Mouse (Mus musculus): ENCODE measurements around the gene Xrra1. TPM values are rescaled to one million over a fixed set of nuclear protein-coding genes. Genes with fewer than 3 reads are reported as not detected.

Xrra1 gene
- polyA plus RNA-seq, 1 experiment from 2014 or later, result 0.37 TPM

- H3K27ac ChIP-seq (ENCODE audit: low read depth, low read length), result no peak overlapping the region
- no peaks in the 10 kb centered on the region for H3K9me3 ChIP-seq (ENCODE audit: control insufficient read depth, low read length)
- no peak overlapping the region for H3K4me3 ChIP-seq (ENCODE audit: low read depth, low read length)
- no peaks in the 10 kb centered on the region for H3K4me1 ChIP-seq (replicated peaks; ENCODE audit: control insufficient read depth, insufficient read depth, low read length)
- H3K9ac ChIP-seq (ENCODE audit: low read depth, low read length), result no peak overlapping the region
- no peaks in the 10 kb centered on the region for H3K27me3 ChIP-seq (ENCODE audit: control insufficient read depth, insufficient read depth, low read length)
- DNase-seq (ENCODE audit: low spot score) (no peak), ATAC-seq (ENCODE audit: low FRiP score) (no peak)
- WGBS, result 84% methylated on average over 6 of the region's 6 CpGs
- H3K4me2 ChIP-seq (replicated peaks; ENCODE audit: low read depth, low read length), result no peak overlapping the region
- no peaks in the 10 kb centered on the region for H3K36me3 ChIP-seq (ENCODE audit: control insufficient read depth, insufficient read depth, low read length)
Observed at GRCm38 (mm10) chr7:99894478-99894877, 35.6 kb downstream of the Xrra1 start.

- DNase-seq (ENCODE audit: low spot score) (no peak), ATAC-seq (ENCODE audit: low FRiP score) (no peak)
- Histone ChIP-seq H3K9ac (ENCODE audit: low read depth, low read length) (no peak overlapping the region), H3K4me2 (replicated peaks; ENCODE audit: low read depth, low read length) (no peak overlapping the region), H3K4me1 (replicated peaks; ENCODE audit: control insufficient read depth, insufficient read depth, low read length) (no peaks in the 10 kb centered on the region), H3K4me3 (ENCODE audit: low read depth, low read length) (no peak overlapping the region), H3K36me3 (ENCODE audit: control insufficient read depth, insufficient read depth, low read length) (no peaks in the 10 kb centered on the region), H3K27ac (ENCODE audit: low read depth, low read length) (no peak overlapping the region), H3K9me3 (ENCODE audit: control insufficient read depth, low read length) (no peaks in the 10 kb centered on the region), H3K27me3 (ENCODE audit: control insufficient read depth, insufficient read depth, low read length) (no peaks in the 10 kb centered on the region)
- WGBS, result 90% methylated on average over 4 of the region's 4 CpGs
Observed at GRCm38 (mm10) chr7:99896905-99897304, 38.0 kb downstream of the Xrra1 start.

DNA sequence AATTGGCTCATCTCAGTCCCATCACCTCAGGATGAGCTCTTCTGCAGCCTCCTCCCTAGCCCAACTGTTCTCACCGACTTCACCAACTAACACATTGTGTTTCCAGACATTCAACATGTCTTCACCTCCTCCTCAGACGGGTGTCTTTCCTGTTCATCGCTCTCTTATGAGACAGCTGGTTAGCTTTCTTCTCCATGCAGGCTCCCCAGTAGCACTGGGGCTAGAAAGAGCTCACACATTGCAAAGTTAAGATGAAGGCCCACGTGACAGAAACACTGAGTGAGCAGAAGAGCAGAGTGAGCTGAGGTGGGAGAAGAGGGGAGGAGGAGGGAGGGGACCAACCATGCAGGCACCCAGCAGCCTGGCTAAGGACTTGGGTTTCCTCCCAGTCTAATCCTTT lies 43.3 kb downstream of the Xrra1 start:
- DNase-seq (ENCODE audit: low spot score), result no peak
- no peaks in the 10 kb centered on the region for H3K36me3 ChIP-seq (ENCODE audit: control insufficient read depth, insufficient read depth, low read length)
- H3K4me1 ChIP-seq (replicated peaks; ENCODE audit: control insufficient read depth, insufficient read depth, low read length), result no peaks in the 10 kb centered on the region
- WGBS, result 73% methylated on average over 4 of the region's 4 CpGs
- no peak overlapping the region for H3K27ac ChIP-seq (ENCODE audit: low read depth, low read length)
- no peak overlapping the region for H3K4me3 ChIP-seq (ENCODE audit: low read depth, low read length)
- ATAC-seq (ENCODE audit: low FRiP score), result no peak
- H3K4me2 ChIP-seq (replicated peaks; ENCODE audit: low read depth, low read length), result no peak overlapping the region
- H3K27me3 ChIP-seq (ENCODE audit: control insufficient read depth, insufficient read depth, low read length), result no peaks in the 10 kb centered on the region
- H3K9ac ChIP-seq (ENCODE audit: low read depth, low read length), result no peak overlapping the region
- H3K9me3 ChIP-seq (ENCODE audit: control insufficient read depth, low read length), result no peaks in the 10 kb centered on the region

DNA sequence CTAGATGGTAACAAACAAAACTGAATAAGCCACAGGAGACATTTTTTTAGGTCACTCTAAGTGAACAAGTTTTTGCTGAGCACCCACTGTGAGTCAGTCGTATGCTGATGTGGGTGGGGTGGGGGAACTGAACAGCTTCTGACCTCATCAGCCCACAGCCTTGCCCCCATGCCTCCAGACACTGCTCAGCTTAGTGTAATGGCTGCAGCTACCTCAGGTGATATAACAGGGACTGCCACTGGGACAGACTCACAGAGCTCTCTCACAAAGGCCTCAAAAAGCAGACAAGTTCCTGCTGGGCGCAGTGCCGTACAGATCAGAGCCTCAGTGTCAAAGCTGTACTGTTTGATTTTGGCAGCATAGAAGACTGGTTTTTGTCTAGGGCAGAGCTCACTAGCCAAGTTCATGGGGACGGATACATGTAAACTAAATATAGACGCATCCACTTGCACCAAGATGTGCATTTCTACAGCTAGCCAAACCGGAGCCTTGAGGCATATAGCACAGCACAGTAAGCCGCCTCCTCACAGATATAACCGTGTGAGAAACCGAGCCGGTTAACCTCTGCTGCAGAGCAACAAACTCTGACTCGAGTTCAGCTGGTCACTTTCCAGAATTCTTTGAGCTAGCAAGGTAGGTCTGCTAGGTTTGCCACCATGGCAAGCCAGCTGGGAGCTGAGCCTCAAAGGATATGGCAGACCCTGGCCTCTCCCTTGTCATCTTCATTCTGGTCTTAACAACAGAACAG lies 44.2 kb downstream of the Xrra1 start:
- Histone ChIP-seq H3K9me3 (ENCODE audit: control insufficient read depth, low read length) (no peaks in the 10 kb centered on the region), H3K4me1 (replicated peaks; ENCODE audit: control insufficient read depth, insufficient read depth, low read length) (no peaks in the 10 kb centered on the region), H3K4me3 (ENCODE audit: low read depth, low read length) (no peak overlapping the region), H3K9ac (ENCODE audit: low read depth, low read length) (no peak overlapping the region), H3K36me3 (ENCODE audit: control insufficient read depth, insufficient read depth, low read length) (no peaks in the 10 kb centered on the region), H3K27me3 (ENCODE audit: control insufficient read depth, insufficient read depth, low read length) (no peaks in the 10 kb centered on the region), H3K4me2 (replicated peaks; ENCODE audit: low read depth, low read length) (no peak overlapping the region), H3K27ac (ENCODE audit: low read depth, low read length) (no peak overlapping the region)
- WGBS, result 83% methylated on average over 11 of the region's 11 CpGs
- DNase-seq (ENCODE audit: low spot score) (no peak), ATAC-seq (ENCODE audit: low FRiP score) (no peak)

GRCm38 (mm10) chr7:99904421-99905005 lies 45.6 kb downstream of the Xrra1 start:
- H3K4me3 ChIP-seq (ENCODE audit: low read depth, low read length), result no peak overlapping the region
- H3K9me3 ChIP-seq (ENCODE audit: control insufficient read depth, low read length), result no peaks in the 10 kb centered on the region
- WGBS, result 77% methylated on average over 3 of the region's 3 CpGs
- no peaks in the 10 kb centered on the region for H3K36me3 ChIP-seq (ENCODE audit: control insufficient read depth, insufficient read depth, low read length)
- no peaks in the 10 kb centered on the region for H3K4me1 ChIP-seq (replicated peaks; ENCODE audit: control insufficient read depth, insufficient read depth, low read length)
- ATAC-seq (ENCODE audit: low FRiP score), result no peak
- no peak for DNase-seq (ENCODE audit: low spot score)
- H3K9ac ChIP-seq (ENCODE audit: low read depth, low read length), result no peak overlapping the region
- no peak overlapping the region for H3K4me2 ChIP-seq (replicated peaks; ENCODE audit: low read depth, low read length)
- H3K27me3 ChIP-seq (ENCODE audit: control insufficient read depth, insufficient read depth, low read length), result no peaks in the 10 kb centered on the region
- H3K27ac ChIP-seq (ENCODE audit: low read depth, low read length), result no peak overlapping the region

DNA sequence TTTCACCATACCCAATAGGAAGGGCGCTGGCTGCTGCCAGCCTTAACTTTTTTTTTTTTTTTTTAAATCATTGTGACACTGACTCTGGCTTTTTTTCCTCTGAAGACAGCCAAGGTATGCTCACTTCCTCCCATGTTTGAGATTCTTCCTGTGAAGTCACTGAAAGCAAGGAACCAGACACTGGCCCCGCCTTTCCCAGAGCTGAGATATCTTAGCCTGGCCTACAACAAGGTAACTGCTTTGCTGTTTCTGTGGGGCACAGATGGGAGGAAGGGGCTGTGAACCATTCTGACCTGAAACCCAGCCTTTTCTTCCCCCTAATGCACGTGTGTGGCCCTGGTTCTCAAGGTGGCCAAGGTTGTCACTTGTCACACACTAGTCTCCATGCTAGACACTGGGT lies 47.4 kb downstream of the Xrra1 start:
- H3K4me2 ChIP-seq (replicated peaks; ENCODE audit: low read depth, low read length), result no peak overlapping the region
- H3K4me3 ChIP-seq (ENCODE audit: low read depth, low read length), result no peak overlapping the region
- H3K36me3 ChIP-seq (ENCODE audit: control insufficient read depth, insufficient read depth, low read length), result no peaks in the 10 kb centered on the region
- no peak for ATAC-seq (ENCODE audit: low FRiP score)
- no peak overlapping the region for H3K9ac ChIP-seq (ENCODE audit: low read depth, low read length)
- H3K9me3 ChIP-seq (ENCODE audit: control insufficient read depth, low read length), result no peaks in the 10 kb centered on the region
- no peak for DNase-seq (ENCODE audit: low spot score)
- 89% methylated on average over 3 of the region's 3 CpGs for WGBS
- H3K27me3 ChIP-seq (ENCODE audit: control insufficient read depth, insufficient read depth, low read length), result no peaks in the 10 kb centered on the region
- H3K27ac ChIP-seq (ENCODE audit: low read depth, low read length), result no peak overlapping the region
- no peaks in the 10 kb centered on the region for H3K4me1 ChIP-seq (replicated peaks; ENCODE audit: control insufficient read depth, insufficient read depth, low read length)

DNA sequence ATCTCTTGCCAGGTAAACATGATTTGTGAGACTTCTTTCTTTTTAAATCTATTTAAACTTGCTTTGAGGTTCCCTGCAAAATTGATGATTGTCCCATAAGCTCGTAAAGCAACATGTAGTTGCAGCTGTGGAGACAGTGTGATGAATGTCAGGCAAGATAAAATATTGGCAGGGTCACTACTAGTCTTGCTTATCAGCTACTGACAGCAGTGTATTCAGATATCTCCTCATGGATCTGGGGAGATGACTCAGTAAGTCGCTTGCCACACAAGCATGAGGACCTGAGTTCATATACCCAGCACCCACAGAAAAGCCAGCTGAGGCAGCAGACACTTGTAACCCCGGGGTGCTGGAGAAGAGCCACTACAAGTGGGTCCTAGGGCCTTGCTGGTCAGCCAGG lies 48.5 kb downstream of the Xrra1 start:
- Histone ChIP-seq H3K27ac (ENCODE audit: low read depth, low read length) (no peak overlapping the region), H3K36me3 (ENCODE audit: control insufficient read depth, insufficient read depth, low read length) (no peaks in the 10 kb centered on the region), H3K9me3 (ENCODE audit: control insufficient read depth, low read length) (no peaks in the 10 kb centered on the region), H3K27me3 (ENCODE audit: control insufficient read depth, insufficient read depth, low read length) (no peaks in the 10 kb centered on the region), H3K4me3 (ENCODE audit: low read depth, low read length) (no peak overlapping the region), H3K4me2 (replicated peaks; ENCODE audit: low read depth, low read length) (no peak overlapping the region), H3K9ac (ENCODE audit: low read depth, low read length) (no peak overlapping the region), H3K4me1 (replicated peaks; ENCODE audit: control insufficient read depth, insufficient read depth, low read length) (no peaks in the 10 kb centered on the region)
- DNase-seq (ENCODE audit: low spot score) (no peak), ATAC-seq (ENCODE audit: low FRiP score) (no peak)
- WGBS, result 87% methylated on average over 3 of the region's 3 CpGs

GRCm38 (mm10) chr7:99911038-99911437 lies 52.1 kb downstream of the Xrra1 start:
- Histone ChIP-seq H3K4me2 (replicated peaks; ENCODE audit: low read depth, low read length) (no peak overlapping the region), H3K4me1 (replicated peaks; ENCODE audit: control insufficient read depth, insufficient read depth, low read length) (no peaks in the 10 kb centered on the region), H3K9me3 (ENCODE audit: control insufficient read depth, low read length) (no peaks in the 10 kb centered on the region), H3K27me3 (ENCODE audit: control insufficient read depth, insufficient read depth, low read length) (no peaks in the 10 kb centered on the region), H3K4me3 (ENCODE audit: low read depth, low read length) (no peak overlapping the region), H3K9ac (ENCODE audit: low read depth, low read length) (no peak overlapping the region), H3K27ac (ENCODE audit: low read depth, low read length) (no peak overlapping the region), H3K36me3 (ENCODE audit: control insufficient read depth, insufficient read depth, low read length) (no peaks in the 10 kb centered on the region)
- ATAC-seq (ENCODE audit: low FRiP score) (no peak), DNase-seq (ENCODE audit: low spot score) (no peak)
- 82% methylated on average over 5 of the region's 5 CpGs for WGBS

GRCm38 (mm10) chr7:99914316-99914715 lies 55.4 kb downstream of the Xrra1 start:
- Histone ChIP-seq H3K4me2 (replicated peaks; ENCODE audit: low read depth, low read length) (no peak overlapping the region), H3K27me3 (ENCODE audit: control insufficient read depth, insufficient read depth, low read length) (0 out of 2 replicates have a peak, but pooled peaks cover 6% of the 10 kb centered on the region), H3K9ac (ENCODE audit: low read depth, low read length) (no peak overlapping the region), H3K36me3 (ENCODE audit: control insufficient read depth, insufficient read depth, low read length) (no peaks in the 10 kb centered on the region), H3K27ac (ENCODE audit: low read depth, low read length) (no peak overlapping the region), H3K9me3 (ENCODE audit: control insufficient read depth, low read length) (no peaks in the 10 kb centered on the region), H3K4me1 (replicated peaks; ENCODE audit: control insufficient read depth, insufficient read depth, low read length) (peaks cover 9% of the 10 kb centered on the region), H3K4me3 (ENCODE audit: low read depth, low read length) (no peak overlapping the region)
- DNase-seq (ENCODE audit: low spot score), result no peak
- no peak for ATAC-seq (ENCODE audit: low FRiP score)
- 92% methylated on average over 10 of the region's 10 CpGs for WGBS

All from hindbrain, embryonic 11.5 days (tissue).